Mouse (Mus musculus) megakaryocyte, adult 5-6 weeks (primary cell): ENCODE measurements around the gene Kcnk13. TPM values are rescaled to one million over a fixed set of nuclear protein-coding genes. Genes with fewer than 3 reads are reported as not detected.
"Not testable (repeated sequence)": the region's sequence is repeated elsewhere in the genome, so short reads cannot be mapped to it uniquely, and the experiment has no call there.

Experiments used
- ATAC-seq: 2 replicates; pipeline ENCODE4 v1.8.0; 2016; ENCODE audit warnings: mild to moderate bottlenecking, inconsistent platforms; ENCODE audit not compliant: poor library complexity, severe bottlenecking
- total RNA-seq, 2 experiments: library from RNA; stranded (forward) in 1 of 2; stranded (reverse) in 1 of 2; fragments of 153-499, 151-499 nt in 1 of 2; fragments of 221-1000, 200-1000 nt in 1 of 2; gene quantifications; 2 replicates each; pipeline versions ENCODE4 v1.2.3 to v1.2.4; 2015 to 2017

Gene Kcnk13
- total RNA-seq, 2 experiments from 2014 or later, result 0.16 to 0.40 TPM

GRCm38 (mm10) chr12:99965203-99966115 lies 1.2 kb downstream of the Kcnk13 start:
- ATAC-seq, result peak; percentile 69

- ATAC-seq, result 0 out of 2 replicates have a peak, but pooled peaks have one; percentile 11
Observed at GRCm38 (mm10) chr12:99966116-99966770, 1.9 kb downstream of the Kcnk13 start.

GRCm38 (mm10) chr12:99966881-99967363 lies 2.6 kb downstream of the Kcnk13 start:
- ATAC-seq, result no peak

GRCm38 (mm10) chr12:99969906-99970305 lies 5.6 kb downstream of the Kcnk13 start:
- ATAC-seq, result no peak

GRCm38 (mm10) chr12:99971205-99971894 lies 7.1 kb downstream of the Kcnk13 start:
- not testable (repeated sequence) for ATAC-seq

- no peak for ATAC-seq
Observed at GRCm38 (mm10) chr12:99972825-99973224, 8.5 kb downstream of the Kcnk13 start.

GRCm38 (mm10) chr12:99973659-99974058 lies 9.4 kb downstream of the Kcnk13 start:
- ATAC-seq, result peak; percentile 49; the same call in 1 of the 2 replicates

- ATAC-seq, result no peak
Observed at GRCm38 (mm10) chr12:99979541-99979940, 15.2 kb downstream of the Kcnk13 start.

- peak; percentile 82 for ATAC-seq
Observed at GRCm38 (mm10) chr12:99986797-99987196, 22.5 kb downstream of the Kcnk13 start.

- no peak for ATAC-seq
Observed at GRCm38 (mm10) chr12:99988144-99988543, 23.8 kb downstream of the Kcnk13 start.

GRCm38 (mm10) chr12:99992362-99992862 lies 28.1 kb downstream of the Kcnk13 start:
- ATAC-seq, result no peak

- no peak for ATAC-seq
Observed at GRCm38 (mm10) chr12:99993146-99993890, 29.0 kb downstream of the Kcnk13 start.

- ATAC-seq, result no peak
Observed at GRCm38 (mm10) chr12:99995951-99996350, 31.7 kb downstream of the Kcnk13 start.

GRCm38 (mm10) chr12:99999726-100000125 lies 35.4 kb downstream of the Kcnk13 start:
- no peak for ATAC-seq

- ATAC-seq, result no peak
Observed at GRCm38 (mm10) chr12:100000381-100000780, 36.1 kb downstream of the Kcnk13 start.

GRCm38 (mm10) chr12:100001246-100001645 lies 36.9 kb downstream of the Kcnk13 start:
- ATAC-seq, result no peak

GRCm38 (mm10) chr12:100001910-100002309 lies 37.6 kb downstream of the Kcnk13 start:
- no peak for ATAC-seq

- no peak for ATAC-seq
Observed at GRCm38 (mm10) chr12:100002914-100003587, 38.8 kb downstream of the Kcnk13 start.

GRCm38 (mm10) chr12:100005285-100005684 lies 41.0 kb downstream of the Kcnk13 start:
- ATAC-seq, result peak; percentile 91

GRCm38 (mm10) chr12:100006681-100007080 lies 42.4 kb downstream of the Kcnk13 start:
- ATAC-seq, result peak; percentile 11; the same call in 1 of the 2 replicates
